Mouse (Mus musculus) embryonic facial prominence, embryonic 15.5 days (tissue): ENCODE measurements around the gene Rpl3l. TPM values are rescaled to one million over a fixed set of nuclear protein-coding genes. Genes with fewer than 3 reads are reported as not detected.
"Not testable (repeated sequence)": the region's sequence is repeated elsewhere in the genome, so short reads cannot be mapped to it uniquely, and the experiment has no call there.

Experiments used
- ATAC-seq: fragments of 200-750 bp; cut with Nextera tagmentation; 2 replicates; pipeline ENCODE4 v1.8.0; 2017; ENCODE audit warnings: low read depth, moderate TSS enrichment; ENCODE audit not compliant: insufficient number of reproducible peaks, low FRiP score, low TSS enrichment
- H3K27ac ChIP-seq: fragments of 300-500 bp; sonication (generic); replicated peaks from 2 replicates; pipeline ENCODE4 v1.5.1; 2015; ENCODE audit warnings: mild to moderate bottlenecking, inconsistent platforms
- H3K27me3 ChIP-seq: fragments of 300-500 bp; sonication (generic); 2 replicates; pipeline ENCODE4 v1.6.1; 2015; ENCODE audit warnings: inconsistent platforms
- H3K36me3 ChIP-seq: fragments of 300-500 bp; sonication (generic); 2 replicates; pipeline ENCODE4 v1.6.1; 2015; ENCODE audit warnings: mild to moderate bottlenecking, inconsistent platforms
- H3K4me1 ChIP-seq: fragments of 300-500 bp; sonication (generic); 2 replicates; pipeline ENCODE4 v1.6.1; 2015; ENCODE audit warnings: inconsistent platforms
- H3K4me2 ChIP-seq: fragments of 300-500 bp; sonication (generic); replicated peaks from 2 replicates; pipeline ENCODE4 v1.6.1; 2015; ENCODE audit warnings: mild to moderate bottlenecking, inconsistent platforms
- H3K4me3 ChIP-seq: fragments of 300-500 bp; sonication (generic); replicated peaks from 2 replicates; pipeline ENCODE4 v1.5.1; 2015; ENCODE audit warnings: mild to moderate bottlenecking, inconsistent platforms
- H3K9ac ChIP-seq: fragments of 300-500 bp; sonication (generic); 2 replicates; pipeline ENCODE4 v1.6.1; 2015; ENCODE audit warnings: inconsistent platforms
- H3K9me3 ChIP-seq: fragments of 300-500 bp; sonication (generic); replicated peaks from 2 replicates; pipeline ENCODE4 v1.6.1; 2016; ENCODE audit warnings: inconsistent platforms
- WGBS: fragments of 180-500 bp; shearing (Covaris S2); methylation state at CpG from one replicate; pipeline ENCODE4 v1.1.7; 2015; 5-methylcytosine and 5-hydroxymethylcytosine counted together
- polyA plus RNA-seq: library from polyadenylated mRNA; unstranded; fragments of >200 nt; fragmentation: Nextera tagmentation; extraction: Ambion mirVana; gene quantifications from 2 replicates; pipeline ENCODE4 v1.2.1, GENCODE M21; 2015

Rpl3l gene
- polyA plus RNA-seq, 1 experiment from 2014 or later, result not detected

DNA sequence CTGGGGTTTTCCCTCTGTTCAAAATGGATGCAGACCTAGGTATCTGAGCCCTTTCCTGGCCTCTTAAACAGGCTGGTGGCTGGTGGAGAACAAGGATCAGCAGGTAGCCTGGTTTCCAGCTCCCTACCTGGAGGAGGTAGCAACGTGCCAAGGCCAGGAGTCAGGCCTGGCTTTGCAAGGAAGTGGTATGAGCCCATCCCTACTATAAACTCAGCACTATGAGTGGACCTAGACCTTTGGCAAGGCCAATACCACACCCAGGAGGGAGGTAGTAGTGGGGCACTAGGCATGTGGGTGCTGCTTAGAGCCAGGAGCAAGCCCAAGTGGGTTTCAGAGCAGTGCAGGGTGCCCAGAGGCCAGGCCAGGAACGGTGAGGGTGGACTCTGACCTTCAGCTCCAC lies 28.1 kb upstream of the Rpl3l start:
- no peak for ATAC-seq
- 83% methylated on average over 2 of the region's 2 CpGs for WGBS
- no peak overlapping the region for H3K4me3 ChIP-seq

DNA sequence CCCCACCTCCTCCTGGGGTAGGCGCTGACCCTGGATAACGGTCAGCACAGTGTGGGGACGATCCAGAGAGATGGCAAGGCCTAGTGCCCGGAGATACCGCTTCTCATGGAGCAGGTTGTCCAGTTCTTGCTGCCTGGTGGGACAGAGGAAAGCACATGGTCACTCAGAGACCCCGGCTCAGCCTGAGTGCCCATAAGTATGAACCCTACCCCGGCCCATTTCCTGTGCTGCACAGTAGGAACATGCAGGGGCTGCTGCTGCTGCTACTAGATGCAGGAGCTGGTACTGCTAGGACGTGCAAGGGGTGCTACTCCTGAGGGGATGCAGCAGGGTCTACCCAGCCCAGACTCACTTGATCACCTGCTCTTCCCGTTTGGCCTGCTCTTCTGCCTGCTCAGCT lies 26.4 kb upstream of the Rpl3l start:
- H3K4me2 ChIP-seq, result no peak overlapping the region
- H3K4me3 ChIP-seq, result no peak overlapping the region
- no peak overlapping the region for H3K27ac ChIP-seq
- 85% methylated on average over 9 of the region's 9 CpGs for WGBS
- ATAC-seq, result no peak
- no peak overlapping the region for H3K9ac ChIP-seq
- H3K9me3 ChIP-seq, result no peaks in the 10 kb centered on the region
- H3K4me1 ChIP-seq, result peaks cover 25% of the 10 kb centered on the region
- H3K27me3 ChIP-seq, result no peaks in the 10 kb centered on the region
- H3K36me3 ChIP-seq, result peaks cover 56% of the 10 kb centered on the region

More for the DNA sequence above, 28.1 kb upstream of the Rpl3l start:
- no peaks in the 10 kb centered on the region for H3K9me3 ChIP-seq
- no peak overlapping the region for H3K9ac ChIP-seq
- H3K4me2 ChIP-seq, result no peak overlapping the region
- H3K27ac ChIP-seq, result no peak overlapping the region
- H3K36me3 ChIP-seq, result peaks cover 45% of the 10 kb centered on the region
- H3K27me3 ChIP-seq, result no peaks in the 10 kb centered on the region
- peaks cover 29% of the 10 kb centered on the region for H3K4me1 ChIP-seq

GRCm38 (mm10) chr17:24705821-24706220 lies 21.8 kb upstream of the Rpl3l start:
- Histone ChIP-seq H3K4me1 (peaks cover 17% of the 10 kb centered on the region), H3K4me2 (no peak overlapping the region), H3K27ac (no peak overlapping the region), H3K27me3 (no peaks in the 10 kb centered on the region), H3K4me3 (no peak overlapping the region), H3K9ac (no peak overlapping the region), H3K9me3 (no peaks in the 10 kb centered on the region), H3K36me3 (peaks cover 41% of the 10 kb centered on the region)
- 91% methylated on average over 3 of the region's 3 CpGs for WGBS
- ATAC-seq, result no peak

- H3K4me1 ChIP-seq, result peaks cover 17% of the 10 kb centered on the region
- peak within 1 kb of the TSS; percentile 72 for H3K4me2 ChIP-seq
- H3K9me3 ChIP-seq, result no peaks in the 10 kb centered on the region
- H3K36me3 ChIP-seq, result peaks cover 28% of the 10 kb centered on the region
- H3K27ac ChIP-seq, result peak within 1 kb of the TSS; percentile 84
- H3K27me3 ChIP-seq, result no peaks in the 10 kb centered on the region
- 4% methylated on average over 32 of the region's 32 CpGs for WGBS
- peak within 1 kb of the TSS; percentile 79 for H3K9ac ChIP-seq
- peak; percentile 80 for ATAC-seq
- peak within 1 kb of the TSS; percentile 87 for H3K4me3 ChIP-seq
Measured at GRCm38 (mm10) chr17:24706982-24707800, 20.4 kb upstream of the Rpl3l start, which contains the start of gene Tbl3. TSS of gene Tbl3 (minus strand) at chr17:24707660.

GRCm38 (mm10) chr17:24707801-24708425 lies 19.7 kb upstream of the Rpl3l start:
- Histone ChIP-seq H3K4me3 (peak overlapping the region; percentile 87), H3K4me2 (peak overlapping the region; percentile 72), H3K9me3 (no peaks in the 10 kb centered on the region), H3K27me3 (no peaks in the 10 kb centered on the region), H3K9ac (peak overlapping the region; percentile 79; the same call in 1 of the 2 replicates), H3K27ac (peak overlapping the region; percentile 84), H3K4me1 (peaks cover 17% of the 10 kb centered on the region), H3K36me3 (peaks cover 22% of the 10 kb centered on the region)
- ATAC-seq, result no peak
- 3% methylated on average over 24 of the region's 24 CpGs for WGBS

- H3K27ac ChIP-seq, result no peak overlapping the region
- no peak overlapping the region for H3K9ac ChIP-seq
- 39% methylated on average over 2 of the region's 2 CpGs for WGBS
- peaks cover 17% of the 10 kb centered on the region for H3K4me1 ChIP-seq
- H3K9me3 ChIP-seq, result no peaks in the 10 kb centered on the region
- no peaks in the 10 kb centered on the region for H3K27me3 ChIP-seq
- H3K4me3 ChIP-seq, result peak overlapping the region; percentile 87
- ATAC-seq, result no peak
- H3K36me3 ChIP-seq, result peaks cover 19% of the 10 kb centered on the region
- peak overlapping the region; percentile 72 for H3K4me2 ChIP-seq
Measured at GRCm38 (mm10) chr17:24708646-24709045, 19.0 kb upstream of the Rpl3l start.

- no peak for ATAC-seq
- WGBS, result 72% methylated on average over 6 of the region's 6 CpGs
Measured at GRCm38 (mm10) chr17:24715556-24715955, 12.1 kb upstream of the Rpl3l start.

DNA sequence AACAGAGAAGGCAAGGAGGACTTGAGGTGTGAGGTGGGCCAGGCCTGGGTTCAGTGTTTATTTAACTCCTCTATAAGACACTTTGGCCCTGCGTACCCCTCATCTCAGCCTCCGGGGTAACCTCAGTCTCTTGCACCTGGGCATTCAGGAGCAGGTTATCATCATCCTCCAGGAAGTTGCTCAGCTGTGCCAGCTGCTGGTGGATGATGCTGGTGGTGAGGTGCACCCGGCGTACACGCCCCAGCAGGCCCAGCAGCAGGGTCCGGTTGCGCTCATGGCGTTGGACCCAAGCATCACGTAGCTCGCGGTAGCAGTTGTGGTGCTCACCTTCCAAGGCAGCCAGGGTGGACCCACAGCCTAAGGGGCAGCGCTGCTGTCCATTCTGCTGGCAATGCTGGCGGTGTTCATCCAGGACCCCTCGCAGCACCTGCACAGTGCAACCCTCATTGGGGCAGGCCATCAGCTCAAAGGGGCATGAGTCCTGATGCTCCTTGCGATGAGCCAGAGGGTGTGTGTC lies 11.4 kb upstream of the Rpl3l start:
- 93% methylated on average over 15 of the region's 15 CpGs for WGBS
- H3K9ac ChIP-seq, result no peak overlapping the region

More at GRCm38 (mm10) chr17:24715556-24715955, 12.1 kb upstream of the Rpl3l start:
- Histone ChIP-seq H3K4me2 (no peak overlapping the region), H3K27me3 (no peaks in the 10 kb centered on the region), H3K9me3 (no peaks in the 10 kb centered on the region), H3K36me3 (peaks cover 21% of the 10 kb centered on the region), H3K9ac (no peak overlapping the region), H3K27ac (no peak overlapping the region), H3K4me3 (no peak overlapping the region), H3K4me1 (peaks cover 7% of the 10 kb centered on the region)

GRCm38 (mm10) chr17:24717943-24718342 lies 9.7 kb upstream of the Rpl3l start, which contains the start of the genes Rnf151 and Rps2:
TSS of gene Rnf151 (minus strand) at chr17:24718063.
TSS of gene Rps2 (plus strand) at chr17:24718116.
- ATAC-seq, result no peak
- 81% methylated on average over 4 of the region's 4 CpGs for WGBS
- H3K9me3 ChIP-seq, result no peaks in the 10 kb centered on the region
- H3K9ac ChIP-seq, result peak within 1 kb of the TSS; percentile 95; the same call in 1 of the 2 replicates
- no peaks in the 10 kb centered on the region for H3K27me3 ChIP-seq
- H3K4me2 ChIP-seq, result peak within 1 kb of the TSS; percentile 56
- H3K4me3 ChIP-seq, result peak within 1 kb of the TSS; percentile 93
- H3K36me3 ChIP-seq, result peaks cover 35% of the 10 kb centered on the region
- H3K27ac ChIP-seq, result no peak within 1 kb of the TSS
- H3K4me1 ChIP-seq, result peaks cover 23% of the 10 kb centered on the region

More for the DNA sequence above, 11.4 kb upstream of the Rpl3l start:
- H3K4me1 ChIP-seq, result peaks cover 8% of the 10 kb centered on the region
- H3K4me3 ChIP-seq, result no peak overlapping the region
- no peaks in the 10 kb centered on the region for H3K9me3 ChIP-seq
- no peak for ATAC-seq
- no peak overlapping the region for H3K27ac ChIP-seq
- no peak overlapping the region for H3K4me2 ChIP-seq
- H3K27me3 ChIP-seq, result no peaks in the 10 kb centered on the region
- peaks cover 21% of the 10 kb centered on the region for H3K36me3 ChIP-seq

DNA sequence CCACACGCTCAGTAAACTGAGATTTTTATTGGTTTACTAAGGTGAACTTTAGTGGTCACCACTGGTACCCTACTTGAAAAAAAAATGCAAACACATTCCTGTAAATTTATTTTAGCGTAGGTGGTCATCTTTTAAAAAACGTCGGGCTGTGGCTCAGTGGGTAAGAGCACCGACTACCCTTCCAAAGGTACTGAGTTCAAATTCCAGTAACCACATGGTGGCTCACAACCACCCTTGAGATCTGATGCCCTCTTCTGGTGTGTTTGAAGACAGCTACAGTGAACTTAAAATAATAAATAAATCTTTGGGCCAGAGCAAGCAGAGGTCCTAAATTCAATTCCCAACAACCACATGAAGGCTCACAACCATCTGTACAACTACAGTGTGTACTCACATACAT lies 8.7 kb upstream of the Rpl3l start:
- ATAC-seq, H3K27me3 ChIP-seq, H3K27ac ChIP-seq, H3K9me3 ChIP-seq: not testable (repeated sequence)
- Histone ChIP-seq H3K4me2 (peak overlapping the region; percentile 56), H3K4me1 (peaks cover 32% of the 10 kb centered on the region), H3K36me3 (peaks cover 35% of the 10 kb centered on the region), H3K4me3 (peak overlapping the region; percentile 93), H3K9ac (peak overlapping the region; percentile 95)
- 58% methylated on average over 5 of the region's 5 CpGs for WGBS
